Mouse (Mus musculus) gastrocnemius, adult 18-20 months (tissue): ENCODE results near the gene Arhgef10l. TPM values are rescaled to one million over a fixed set of nuclear protein-coding genes. Genes with fewer than 3 reads are reported as not detected.

ENCODE experiments used
- DNase-seq: peaks from one replicate; pipeline ENCODE4 v3.0.0; 2021; ENCODE audit warnings: low spot score
- microRNA-seq: library from miRNA; unstranded; fragments of <30 nt; microRNA quantifications from one replicate; pipeline ENCODE4 v1.2.0, GENCODE M21; 2021
- total RNA-seq, 2 experiments: library from RNA; stranded (reverse); gene quantifications; 2 replicates each; pipeline ENCODE4 v1.2.3; 2021

Arhgef10l gene
- total RNA-seq, 2 experiments from 2014 or later, result 53.2 to 68.6 TPM

GRCm38 (mm10) chr4:140467254-140467791 is 198.5 kb downstream of the Arhgef10l start:
- no peak for DNase-seq

Small RNA genes within 50 kb of the gene (microRNA-seq; reads per million reads assigned to microRNA genes)
- gene Gm23045, result not detected

Other genes starting within 250 kb of the Arhgef10l start
- 1 to 10 TPM; 7.2 to 8.9 TPM for gene Rcc2, start 34.5 kb upstream of the Arhgef10l start, total RNA-seq
- gene Padi6, start 76.6 kb upstream of the Arhgef10l start, total RNA-seq, result not detected
- gene Padi4, start 108.2 kb upstream of the Arhgef10l start, total RNA-seq, result under 1 TPM in 1 of 2 experiments, not detected in 1; 0.09 TPM
- gene Padi3, start 144.6 kb upstream of the Arhgef10l start, total RNA-seq, result 1 to 10 TPM; 1.4 TPM
- gene Padi1, start 179.8 kb upstream of the Arhgef10l start, total RNA-seq, result under 1 TPM; 0.07 to 0.21 TPM
- gene Padi2, start 240.3 kb upstream of the Arhgef10l start, total RNA-seq, result 100 to 1,000 TPM; 129 to 189 TPM